Mouse (Mus musculus): ENCODE measurements at regions not wholly inside any gene's neighbourhood (a gene's known extent, or its start where the extent isn't known, plus 50 kb on each side); places are given as distances from the start of the nearest gene placed in this dataset.

- Histone ChIP-seq H3K27ac (no peak overlapping the region), H3K27me3 (replicated peaks) (no peaks in the 10 kb centered on the region), H3K4me2 (replicated peaks) (no peak overlapping the region), H3K36me3 (no peaks in the 10 kb centered on the region), H3K4me1 (no peaks in the 10 kb centered on the region), H3K9ac (no peak overlapping the region), H3K9me3 (no peaks in the 10 kb centered on the region), H3K4me3 (no peak overlapping the region)
- WGBS, result 96% methylated on average over 5 of the region's 5 CpGs
- ATAC-seq (ENCODE audit: low FRiP score, low read depth), result no peak
Measured at GRCm38 (mm10) chr10:98231017-98231416, 504.5 kb upstream of the C030005K15Rik start.

DNA sequence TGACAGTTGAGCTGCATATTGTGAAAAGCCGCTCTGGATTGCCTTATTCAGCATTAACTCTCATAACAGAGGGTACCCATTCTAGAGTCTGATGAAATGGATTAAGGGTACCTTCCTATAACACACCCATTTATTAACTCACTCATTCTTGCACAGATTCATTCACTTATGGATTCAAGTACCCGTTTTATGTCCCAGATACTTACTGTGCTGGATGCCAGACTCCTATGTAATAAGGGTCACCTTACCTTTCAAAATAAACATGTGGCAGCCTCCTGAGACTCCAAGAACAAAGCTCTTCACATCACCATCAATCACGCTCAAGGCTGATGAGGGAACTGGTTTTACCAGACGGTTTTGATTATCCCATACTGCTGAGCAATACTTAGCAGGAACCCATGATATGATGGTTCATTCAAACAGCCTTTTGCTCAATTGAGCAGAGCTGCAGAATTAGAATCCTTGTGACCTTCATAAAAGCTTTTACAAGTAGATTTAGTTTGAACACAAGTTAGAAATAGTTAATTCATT lies 505.2 kb upstream of the C030005K15Rik start:
- H3K27ac ChIP-seq, result no peak overlapping the region
- H3K36me3 ChIP-seq, result no peaks in the 10 kb centered on the region
- H3K4me1 ChIP-seq, result no peaks in the 10 kb centered on the region
- no peak for ATAC-seq (ENCODE audit: low FRiP score, low read depth)
- H3K4me3 ChIP-seq, result no peak overlapping the region
- H3K4me2 ChIP-seq (replicated peaks), result no peak overlapping the region
- no peaks in the 10 kb centered on the region for H3K9me3 ChIP-seq
- no peaks in the 10 kb centered on the region for H3K27me3 ChIP-seq (replicated peaks)
- no peak overlapping the region for H3K9ac ChIP-seq
- 69% methylated on average over 4 of the region's 4 CpGs for WGBS

- Histone ChIP-seq H3K27me3 (replicated peaks) (no peaks in the 10 kb centered on the region), H3K4me2 (replicated peaks) (no peak overlapping the region), H3K9me3 (no peaks in the 10 kb centered on the region), H3K27ac (no peak overlapping the region), H3K9ac (no peak overlapping the region), H3K36me3 (no peaks in the 10 kb centered on the region), H3K4me1 (no peaks in the 10 kb centered on the region), H3K4me3 (no peak overlapping the region)
- ATAC-seq (ENCODE audit: low FRiP score, low read depth), result no peak
- WGBS, result 94% methylated on average over 1 of the region's 1 CpGs
Measured at GRCm38 (mm10) chr10:98248311-98248710, 521.8 kb upstream of the C030005K15Rik start.

GRCm38 (mm10) chr10:98257980-98258707 lies 531.6 kb upstream of the C030005K15Rik start:
- Histone ChIP-seq H3K4me1 (no peaks in the 10 kb centered on the region), H3K4me3 (no peak overlapping the region), H3K4me2 (replicated peaks) (no peak overlapping the region), H3K27ac (no peak overlapping the region), H3K9me3 (no peaks in the 10 kb centered on the region), H3K36me3 (no peaks in the 10 kb centered on the region), H3K9ac (no peak overlapping the region), H3K27me3 (replicated peaks) (no peaks in the 10 kb centered on the region)
- 71% methylated on average over 4 of the region's 4 CpGs for WGBS
- no peak for ATAC-seq (ENCODE audit: low FRiP score, low read depth)

DNA sequence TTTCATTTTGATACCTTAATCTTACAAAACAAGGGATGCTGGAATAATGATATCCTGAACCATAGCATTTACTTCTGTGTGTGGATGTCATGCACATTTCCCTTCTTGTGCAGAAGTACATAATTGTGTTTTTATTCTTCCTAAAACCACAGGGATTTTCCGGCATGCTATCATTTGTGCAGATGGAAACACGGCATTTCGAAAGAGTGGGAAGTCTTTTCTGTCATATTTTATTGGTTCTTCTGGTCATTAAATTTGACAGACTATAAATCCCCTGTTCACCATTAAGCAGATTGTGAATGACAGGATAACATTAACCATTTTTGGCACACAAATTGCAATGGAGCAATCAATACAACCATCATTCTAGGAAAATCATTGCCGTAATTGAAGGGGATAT lies 532.7 kb upstream of the C030005K15Rik start:
- Histone ChIP-seq H3K27me3 (replicated peaks) (no peaks in the 10 kb centered on the region), H3K27ac (no peak overlapping the region), H3K4me1 (no peaks in the 10 kb centered on the region), H3K9ac (no peak overlapping the region), H3K9me3 (no peaks in the 10 kb centered on the region), H3K4me2 (replicated peaks) (no peak overlapping the region), H3K4me3 (no peak overlapping the region), H3K36me3 (no peaks in the 10 kb centered on the region)
- 69% methylated on average over 4 of the region's 4 CpGs for WGBS
- ATAC-seq (ENCODE audit: low FRiP score, low read depth), result no peak

- Histone ChIP-seq H3K9me3 (no peaks in the 10 kb centered on the region), H3K4me2 (replicated peaks) (no peak overlapping the region), H3K27ac (no peak overlapping the region), H3K27me3 (replicated peaks) (no peaks in the 10 kb centered on the region), H3K9ac (no peak overlapping the region), H3K36me3 (no peaks in the 10 kb centered on the region), H3K4me3 (no peak overlapping the region), H3K4me1 (no peaks in the 10 kb centered on the region)
- ATAC-seq (ENCODE audit: low FRiP score, low read depth), result no peak
- WGBS, result 87% methylated on average over 3 of the region's 3 CpGs
Measured at GRCm38 (mm10) chr10:98268511-98268910, 542.0 kb upstream of the C030005K15Rik start.

DNA sequence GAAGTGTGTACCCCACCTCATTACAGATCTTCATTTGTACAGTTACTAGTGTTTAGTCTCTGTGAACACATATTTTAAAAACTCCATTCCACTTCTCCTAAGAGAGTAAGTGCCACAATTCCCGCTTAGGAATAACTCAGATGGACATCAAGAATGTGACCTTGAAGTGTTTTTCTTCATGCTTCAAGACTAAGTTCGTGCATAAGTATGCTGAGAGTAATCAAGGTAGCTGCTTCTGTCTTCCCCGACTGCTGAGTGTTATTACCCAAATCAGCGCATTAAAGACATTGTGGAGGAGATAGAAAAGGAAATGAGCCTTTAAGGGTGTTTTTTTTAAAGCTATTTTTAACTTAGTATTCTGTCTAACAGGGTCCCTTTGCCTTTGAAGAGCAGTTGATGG lies 565.1 kb upstream of the C030005K15Rik start:
- Histone ChIP-seq H3K9ac (no peak overlapping the region), H3K36me3 (no peaks in the 10 kb centered on the region), H3K4me3 (no peak overlapping the region), H3K4me1 (no peaks in the 10 kb centered on the region), H3K27ac (no peak overlapping the region), H3K27me3 (replicated peaks) (no peaks in the 10 kb centered on the region), H3K9me3 (no peaks in the 10 kb centered on the region), H3K4me2 (replicated peaks) (no peak overlapping the region)
- 74% methylated on average over 4 of the region's 4 CpGs for WGBS
- no peak for ATAC-seq (ENCODE audit: low FRiP score, low read depth)

DNA sequence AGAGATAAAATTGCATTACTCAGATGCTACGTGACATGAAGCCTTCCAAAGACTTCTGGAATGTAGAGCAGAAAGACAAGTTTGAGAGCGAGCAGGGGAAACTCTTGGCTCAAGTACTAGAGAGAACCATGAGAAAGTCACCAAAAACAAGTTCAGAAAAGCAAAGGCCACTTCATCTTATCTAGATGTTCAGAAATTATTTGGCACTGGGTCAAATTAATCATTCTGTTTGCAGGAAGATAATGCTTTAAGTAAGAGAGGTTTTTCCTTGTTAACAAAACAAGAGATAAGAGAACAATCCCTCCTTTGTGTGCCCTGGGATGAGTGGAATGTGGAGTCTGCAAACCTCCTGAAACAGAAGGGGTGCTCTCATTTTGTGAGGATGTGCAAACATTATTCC lies 565.6 kb upstream of the C030005K15Rik start:
- no peaks in the 10 kb centered on the region for H3K27me3 ChIP-seq (replicated peaks)
- no peaks in the 10 kb centered on the region for H3K4me1 ChIP-seq
- 79% methylated on average over 2 of the region's 2 CpGs for WGBS
- no peak overlapping the region for H3K4me3 ChIP-seq
- H3K9me3 ChIP-seq, result no peaks in the 10 kb centered on the region
- H3K36me3 ChIP-seq, result no peaks in the 10 kb centered on the region
- no peak overlapping the region for H3K4me2 ChIP-seq (replicated peaks)
- H3K9ac ChIP-seq, result no peak overlapping the region
- H3K27ac ChIP-seq, result no peak overlapping the region
- ATAC-seq (ENCODE audit: low FRiP score, low read depth), result no peak

- H3K9ac ChIP-seq, result no peak overlapping the region
- 88% methylated on average over 1 of the region's 1 CpGs for WGBS
- H3K4me1 ChIP-seq, result no peaks in the 10 kb centered on the region
- no peak overlapping the region for H3K4me3 ChIP-seq
- H3K27ac ChIP-seq, result no peak overlapping the region
- H3K36me3 ChIP-seq, result no peaks in the 10 kb centered on the region
- H3K4me2 ChIP-seq (replicated peaks), result no peak overlapping the region
- H3K27me3 ChIP-seq (replicated peaks), result no peaks in the 10 kb centered on the region
- H3K9me3 ChIP-seq, result no peaks in the 10 kb centered on the region
- ATAC-seq (ENCODE audit: low FRiP score, low read depth), result no peak
Measured at GRCm38 (mm10) chr10:98305667-98306066, 579.1 kb upstream of the C030005K15Rik start.

DNA sequence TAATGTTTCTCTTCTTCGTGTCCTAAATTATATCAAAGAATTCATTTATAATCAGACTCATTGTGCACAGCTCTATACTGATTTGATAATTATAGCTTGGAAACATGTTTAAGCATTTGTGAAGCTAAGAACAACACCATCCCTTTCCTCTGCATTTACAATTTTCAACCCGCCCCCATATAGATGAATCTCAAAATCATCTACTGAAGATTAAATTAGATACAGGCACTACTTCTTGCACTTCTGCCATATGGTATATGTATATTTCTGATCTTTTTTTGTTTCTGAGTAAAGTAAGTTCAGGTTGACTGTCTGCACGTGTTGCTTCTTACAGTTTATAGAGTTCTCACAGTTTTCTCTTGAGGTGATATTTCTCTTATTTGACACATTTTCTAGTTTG lies 583.1 kb upstream of the C030005K15Rik start:
- Histone ChIP-seq H3K36me3 (no peaks in the 10 kb centered on the region), H3K27ac (no peak overlapping the region), H3K27me3 (replicated peaks) (no peaks in the 10 kb centered on the region), H3K4me2 (replicated peaks) (no peak overlapping the region), H3K9ac (no peak overlapping the region), H3K9me3 (no peaks in the 10 kb centered on the region), H3K4me3 (no peak overlapping the region), H3K4me1 (no peaks in the 10 kb centered on the region)
- 86% methylated on average over 3 of the region's 3 CpGs for whole genome bisulfite sequencing
- no peak for ATAC-seq (ENCODE audit: low FRiP score, low read depth)

GRCm38 (mm10) chr10:98311403-98311802 lies 584.8 kb upstream of the C030005K15Rik start:
- H3K4me1 ChIP-seq, result no peaks in the 10 kb centered on the region
- H3K4me2 ChIP-seq (replicated peaks), result no peak overlapping the region
- no peak overlapping the region for H3K9ac ChIP-seq
- H3K27ac ChIP-seq, result no peak overlapping the region
- no peaks in the 10 kb centered on the region for H3K9me3 ChIP-seq
- ATAC-seq (ENCODE audit: low FRiP score, low read depth), result no peak
- no peaks in the 10 kb centered on the region for H3K36me3 ChIP-seq
- no peaks in the 10 kb centered on the region for H3K27me3 ChIP-seq (replicated peaks)
- no peak overlapping the region for H3K4me3 ChIP-seq

- no peaks in the 10 kb centered on the region for H3K27me3 ChIP-seq (replicated peaks)
Measured at GRCm38 (mm10) chr10:98318416-98318815, 591.9 kb upstream of the C030005K15Rik start.

GRCm38 (mm10) chr10:98323846-98324245 lies 590.4 kb upstream of the Atp2b1 start:
- Histone ChIP-seq H3K27me3 (replicated peaks) (no peaks in the 10 kb centered on the region), H3K4me2 (replicated peaks) (no peak overlapping the region), H3K9me3 (no peaks in the 10 kb centered on the region), H3K4me1 (no peaks in the 10 kb centered on the region), H3K27ac (no peak overlapping the region), H3K36me3 (no peaks in the 10 kb centered on the region), H3K9ac (no peak overlapping the region), H3K4me3 (no peak overlapping the region)
- ATAC-seq (ENCODE audit: low FRiP score, low read depth), result no peak
- whole genome bisulfite sequencing, result 87% methylated on average over 5 of the region's 5 CpGs

More at GRCm38 (mm10) chr10:98318416-98318815, 591.9 kb upstream of the C030005K15Rik start:
- no peak overlapping the region for H3K4me3 ChIP-seq
- 82% methylated on average over 2 of the region's 2 CpGs for WGBS
- no peak overlapping the region for H3K27ac ChIP-seq
- no peak for ATAC-seq (ENCODE audit: low FRiP score, low read depth)
- H3K4me2 ChIP-seq (replicated peaks), result no peak overlapping the region
- H3K36me3 ChIP-seq, result no peaks in the 10 kb centered on the region
- no peaks in the 10 kb centered on the region for H3K4me1 ChIP-seq
- no peaks in the 10 kb centered on the region for H3K9me3 ChIP-seq
- H3K9ac ChIP-seq, result no peak overlapping the region
